Mouse (Mus musculus): ENCODE results near the gene Cep128.
"Not testable (repeated sequence)": the region's sequence is repeated elsewhere in the genome, so short reads cannot be mapped to it uniquely, and the experiment has no call there.

The Cep128 gene

DNA sequence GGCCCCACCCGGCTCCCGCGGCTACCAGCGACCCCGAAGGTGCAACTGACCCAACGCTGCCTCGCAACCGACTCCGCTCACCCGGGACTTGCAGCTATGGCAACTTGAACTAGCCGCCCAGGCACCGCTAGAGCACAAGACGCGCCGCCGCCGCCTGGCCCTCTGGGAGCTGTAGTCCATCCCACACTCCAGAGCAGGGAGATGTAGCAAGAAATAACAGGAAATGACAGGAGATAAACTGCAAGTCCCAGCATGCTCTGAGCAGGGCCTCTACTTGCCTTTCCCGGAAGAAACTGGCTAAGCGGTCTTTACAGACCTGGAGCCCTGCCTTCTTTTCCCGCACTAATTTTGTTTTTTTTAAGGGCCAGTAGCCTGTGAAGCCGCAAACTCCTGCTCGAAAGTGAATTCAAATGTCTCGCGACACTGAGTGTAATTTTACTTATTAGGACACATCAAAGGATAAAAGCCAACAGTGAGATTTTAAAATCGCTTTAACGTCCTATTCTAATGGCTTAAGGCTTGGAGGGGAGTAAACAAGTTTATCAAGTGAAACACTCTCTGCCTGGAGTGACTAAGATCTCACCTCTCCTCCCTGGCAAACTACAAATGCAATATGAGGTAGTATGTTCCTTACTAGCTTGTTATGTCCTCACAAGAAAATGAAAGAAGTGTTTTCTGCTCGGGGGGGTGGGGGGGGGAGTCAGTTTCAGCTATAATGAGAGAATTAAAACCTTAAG is at the start of gene Cep128, which contains the start of gene Tshr:
Gene Cep128 (minus strand): TSS at position 129 of the 737 bp plus-strand sequence.
Gene Tshr (plus strand): TSS at position 283 of the 737 bp plus-strand sequence.
- DNase-seq = peak; percentile 95

- DNase-seq = no peak
Observed at GRCm38 (mm10) chr12:91427129-91427528, 42.9 kb upstream of the Cep128 start.

GRCm38 (mm10) chr12:91426499-91426898 is 42.3 kb upstream of the Cep128 start:
- DNase-seq = no peak

- DNase-seq = peak; percentile 30
Observed at GRCm38 (mm10) chr12:91423125-91423820, 39.1 kb upstream of the Cep128 start.

GRCm38 (mm10) chr12:91421272-91421671 is 37.1 kb upstream of the Cep128 start:
- DNase-seq = no peak

- peak; percentile 62 for DNase-seq
Observed at GRCm38 (mm10) chr12:91418791-91419190, 34.6 kb upstream of the Cep128 start.

GRCm38 (mm10) chr12:91416828-91417227 is 32.6 kb upstream of the Cep128 start:
- DNase-seq = no peak

DNA sequence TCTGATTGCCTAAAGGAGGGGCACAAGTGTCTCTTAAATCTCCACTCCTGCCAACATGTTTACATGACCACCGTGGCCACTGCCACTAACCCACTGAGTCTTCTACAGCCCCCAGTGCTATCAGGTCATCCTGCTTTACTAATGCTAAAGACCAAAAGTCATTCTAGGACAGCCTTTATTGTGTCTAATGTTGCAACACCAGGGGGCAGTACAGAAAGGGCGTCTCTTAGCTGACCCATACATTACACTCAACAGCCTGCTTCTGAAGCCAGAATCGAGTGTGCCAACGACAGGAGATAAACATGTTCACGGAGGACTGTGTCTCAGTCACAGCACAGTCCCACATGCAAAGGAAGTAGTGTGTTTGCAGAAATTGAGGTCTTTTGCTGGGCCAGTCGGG is 30.9 kb upstream of the Cep128 start:
- DNase-seq = no peak

GRCm38 (mm10) chr12:91412461-91413182 is 28.4 kb upstream of the Cep128 start:
- no peak for DNase-seq

- DNase-seq = no peak
Observed at GRCm38 (mm10) chr12:91410306-91410705, 26.1 kb upstream of the Cep128 start.

DNA sequence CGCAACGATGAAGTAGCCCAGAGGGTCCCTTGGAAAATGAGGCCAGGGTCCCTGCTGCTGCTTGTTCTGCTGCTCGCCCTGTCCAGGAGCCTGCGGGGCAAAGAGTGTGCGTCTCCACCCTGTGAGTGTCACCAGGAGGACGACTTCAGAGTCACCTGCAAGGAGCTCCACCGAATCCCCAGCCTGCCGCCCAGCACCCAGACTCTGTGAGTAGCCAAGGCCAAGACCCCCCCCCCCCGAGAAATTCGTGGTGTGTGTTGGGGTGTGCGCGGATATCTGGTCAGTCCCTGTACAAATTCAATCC is 16.8 kb upstream of the Cep128 start:
- no peak for DNase-seq

DNA sequence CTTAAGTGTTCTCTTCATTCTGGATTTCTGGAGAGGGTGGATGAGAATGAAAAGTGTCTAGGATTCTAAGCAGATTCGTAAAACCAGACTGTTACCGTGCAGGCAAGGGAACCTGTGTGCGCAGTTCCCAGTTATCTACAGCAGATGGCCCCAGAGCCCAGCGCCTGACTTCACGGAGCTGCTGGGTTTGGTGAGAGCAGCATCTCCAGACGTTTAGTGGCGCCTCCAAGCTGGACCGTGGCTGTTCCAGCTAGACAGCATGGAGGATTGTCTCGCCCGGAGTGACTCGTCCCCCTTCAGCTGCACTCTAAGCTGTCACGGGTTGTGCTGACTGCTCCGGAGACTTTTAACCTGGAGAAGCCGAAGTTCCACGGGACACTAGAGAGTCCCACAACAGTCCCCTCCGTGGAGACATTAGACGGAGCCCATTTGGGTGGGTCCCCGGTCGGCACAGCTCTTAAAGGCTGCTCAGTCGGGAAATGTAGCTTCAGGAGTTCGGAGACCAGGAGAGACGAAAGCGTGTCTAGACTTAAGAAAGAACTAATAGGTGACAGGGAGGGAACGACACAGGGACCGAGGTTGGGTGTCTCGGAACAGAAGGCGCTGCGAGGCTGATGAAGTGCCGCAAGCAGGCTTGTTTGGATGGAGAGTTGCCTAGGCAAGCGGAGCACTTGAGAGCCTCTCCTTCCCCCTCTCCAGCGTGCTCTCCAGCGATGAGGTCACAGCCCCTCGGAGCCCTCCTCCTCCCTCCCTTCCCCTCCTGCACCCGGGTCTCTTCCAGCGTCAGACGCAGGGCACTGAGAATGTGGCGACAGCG is 16.2 kb upstream of the Cep128 start:
- DNase-seq = peak; percentile 77

DNA sequence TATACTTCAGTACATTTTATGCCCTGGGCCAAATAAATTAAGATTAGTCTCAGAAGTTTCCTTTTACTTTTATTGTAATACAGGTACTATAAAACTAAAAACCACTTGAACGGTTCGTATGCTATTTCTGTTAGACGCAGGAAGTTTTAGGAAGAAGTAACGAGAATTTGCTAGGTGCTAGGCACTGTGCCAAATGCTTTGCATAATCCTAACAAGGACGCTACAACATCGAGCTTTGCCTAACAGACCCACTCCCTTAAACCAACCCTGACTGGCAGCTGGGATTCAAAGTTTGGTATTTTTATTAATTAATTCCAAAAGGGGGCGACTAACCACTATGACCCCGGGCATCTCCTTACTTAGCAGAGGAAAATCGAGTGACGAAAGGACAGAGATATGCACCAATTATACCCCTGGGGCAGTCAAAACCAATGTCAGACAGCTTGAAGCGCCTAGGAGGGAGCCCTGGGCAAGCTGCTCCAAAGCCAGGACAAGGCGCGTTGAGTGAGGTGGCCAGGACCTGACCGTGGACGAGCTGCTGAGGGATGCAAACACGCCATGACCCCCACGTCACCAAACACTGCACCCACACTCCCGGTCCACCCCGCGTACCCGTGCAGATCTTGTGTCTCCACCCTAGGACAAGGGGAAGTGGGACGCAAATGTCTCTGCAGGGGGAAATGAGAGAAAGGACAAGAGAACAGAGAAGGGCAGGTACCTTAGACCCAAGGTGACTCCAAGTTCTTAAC is 519 bp downstream of the Cep128 start:
- peak; percentile 2 for DNase-seq

- no peak for DNase-seq
Observed at GRCm38 (mm10) chr12:91369173-91369572, 15.0 kb downstream of the Cep128 start.

GRCm38 (mm10) chr12:91353783-91354182 is 30.4 kb downstream of the Cep128 start:
- no peak for DNase-seq

- DNase-seq = not testable (repeated sequence)
Observed at GRCm38 (mm10) chr12:91338656-91339055, 45.6 kb downstream of the Cep128 start.

- no peak for DNase-seq
Observed at GRCm38 (mm10) chr12:91327527-91327926, 56.7 kb downstream of the Cep128 start.

DNA sequence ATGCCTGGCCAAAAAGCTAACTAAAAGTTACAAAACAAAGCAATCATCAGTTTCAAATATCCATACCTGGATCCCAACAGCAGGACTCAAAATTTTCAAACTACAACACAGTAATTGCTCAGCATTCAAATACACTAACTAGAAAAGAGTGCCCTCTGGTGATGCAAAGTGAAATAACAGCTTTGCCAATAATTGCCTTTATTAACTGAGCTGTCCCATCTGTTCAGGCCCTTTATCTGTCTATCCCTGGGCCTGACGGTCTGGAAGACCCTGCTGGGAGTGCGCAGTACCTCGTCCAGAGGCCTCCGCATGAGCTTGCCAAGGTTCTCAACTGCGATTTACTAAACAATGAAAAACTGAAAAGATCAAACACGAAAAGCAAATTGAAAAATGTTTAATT is 58.1 kb downstream of the Cep128 start:
- DNase-seq = peak; percentile 41

GRCm38 (mm10) chr12:91315026-91315425 is 69.2 kb downstream of the Cep128 start:
- no peak for DNase-seq

DNA sequence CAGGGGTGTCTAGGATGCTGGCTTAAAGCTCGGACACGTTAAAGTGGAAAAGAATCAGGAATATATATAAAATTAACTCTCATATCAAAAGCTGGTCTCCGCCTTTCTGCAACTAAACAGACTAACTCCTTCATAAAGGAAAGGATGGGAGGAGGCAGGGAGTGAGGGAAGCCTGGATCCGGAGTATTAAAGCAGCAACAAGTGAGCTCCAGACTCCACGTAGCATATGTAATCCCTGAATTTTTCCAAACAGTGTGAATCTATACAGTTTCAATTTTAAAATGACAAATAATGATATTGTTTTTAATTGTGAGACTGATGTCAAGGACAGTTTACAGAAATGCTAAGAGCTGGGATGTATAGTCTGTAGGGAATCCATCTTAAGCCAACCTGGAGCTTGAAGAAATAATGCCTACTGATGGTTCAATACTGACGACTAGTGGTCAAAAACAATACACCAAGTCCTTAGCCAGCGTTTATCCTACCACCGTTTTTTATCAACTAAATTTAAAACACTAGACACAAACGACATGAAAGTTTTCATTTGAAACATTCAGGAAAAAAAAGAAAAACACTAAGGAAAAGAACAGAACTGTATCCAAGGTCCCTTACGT is 70.1 kb downstream of the Cep128 start:
- peak; percentile 21 for DNase-seq

DNA sequence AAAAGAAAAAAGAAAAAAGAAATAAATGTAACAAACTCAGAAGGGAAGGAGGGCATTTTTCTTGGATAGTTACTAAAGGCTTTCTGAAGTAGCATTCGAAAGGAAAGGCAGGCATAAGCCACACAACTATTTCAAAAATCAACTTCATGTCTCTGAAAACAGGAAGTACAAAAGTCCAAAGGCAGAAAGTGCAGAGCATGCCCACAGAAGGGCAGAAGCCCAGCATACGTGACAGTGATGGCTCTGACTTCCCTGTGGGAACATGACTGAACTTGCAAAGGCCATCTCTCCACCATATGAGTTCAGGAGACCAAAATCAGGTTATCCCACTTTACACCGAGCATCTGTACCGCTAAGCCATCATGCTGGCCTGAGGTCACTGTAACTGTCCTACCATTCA is 71.6 kb downstream of the Cep128 start:
- DNase-seq = no peak

DNA sequence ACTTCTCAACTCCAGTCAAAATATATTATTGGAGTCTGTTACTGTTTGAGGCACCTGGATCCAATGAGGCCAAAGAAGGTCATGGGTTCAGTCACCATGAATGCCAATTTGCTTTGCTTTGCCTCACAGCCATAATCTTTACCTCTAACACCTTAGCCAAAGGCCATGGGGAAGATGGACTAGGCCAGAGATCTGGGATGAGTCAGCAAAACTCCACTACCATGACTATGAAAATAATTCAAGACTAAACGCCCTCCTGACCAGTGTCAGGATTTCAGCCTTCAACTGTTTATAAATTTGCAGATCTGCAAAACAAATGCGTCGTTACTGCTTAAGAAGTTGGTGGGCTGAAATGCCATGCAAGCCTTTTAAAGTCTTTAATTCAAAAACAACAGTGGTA is 76.5 kb downstream of the Cep128 start:
- DNase-seq = no peak
